Mouse (Mus musculus): ENCODE results near the gene Ak3.

DNA sequence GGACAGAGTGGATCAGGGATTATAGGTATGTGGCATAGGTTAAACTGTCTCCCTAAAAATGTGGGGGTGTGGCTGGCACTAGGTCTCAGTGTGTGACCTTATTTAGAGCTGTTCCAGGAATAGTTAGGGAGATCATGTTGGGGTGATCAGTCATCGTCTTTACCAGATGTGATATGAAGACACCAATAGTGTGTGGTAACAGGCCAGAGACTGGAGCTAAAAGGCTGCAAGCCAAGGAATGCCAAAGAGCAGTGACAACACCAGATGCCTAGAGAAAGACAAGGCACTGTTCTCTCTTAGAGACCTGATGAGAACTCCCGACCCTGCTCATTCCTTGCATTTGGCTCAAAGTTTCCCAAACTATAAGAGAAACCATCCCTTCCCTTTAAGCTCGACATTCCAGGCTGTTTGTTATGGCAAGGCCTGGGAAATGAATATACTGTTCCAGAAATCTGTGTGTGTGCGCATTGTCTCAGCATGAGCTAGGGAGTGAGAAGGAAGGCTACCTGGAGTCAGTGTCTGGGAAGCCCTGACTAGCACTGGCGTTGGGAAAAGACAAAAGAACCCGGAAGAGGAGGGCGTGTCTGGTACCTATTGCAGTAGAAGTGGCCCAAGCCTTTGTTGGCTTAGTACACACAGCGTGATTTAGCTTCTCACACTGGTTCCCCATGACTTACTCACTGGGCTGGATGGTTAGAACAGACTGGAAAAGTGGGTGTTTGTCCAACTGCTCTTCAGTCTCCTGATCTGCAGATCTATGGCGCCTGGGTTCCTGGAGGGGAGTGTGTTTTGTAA is 2.6 kb upstream of the Ak3 start:
- TF ChIP-seq POLR2A (IDR thresholded peaks at IDR 0.05; ENCODE audit: borderline replicate concordance, extremely low read depth, insufficient read depth, insufficient read length, poor library complexity, severe bottlenecking) (no peak), CTCF (IDR thresholded peaks at IDR 0.05; ENCODE audit: borderline replicate concordance, extremely low read depth, insufficient read depth, insufficient read length) (no peak)

Data from brain, embryonic 14.5 days (tissue).